Mouse (Mus musculus) embryonic facial prominence, embryonic 11.5 days (tissue): ENCODE data around the gene Gck. TPM values are rescaled to one million over a fixed set of nuclear protein-coding genes. Genes with fewer than 3 reads are reported as not detected.

Source experiments
- ATAC-seq: fragments of 200-750 bp; cut with Nextera tagmentation; replicated peaks from 2 replicates; pipeline ENCODE4 v1.8.0; 2017; ENCODE audit warnings: low read depth; ENCODE audit not compliant: insufficient number of reproducible peaks, low FRiP score, low TSS enrichment
- DNase-seq: peaks from one replicate; pipeline ENCODE4 v3.0.0-alpha.2; 2015; ENCODE audit warnings: low spot score
- H3K27ac ChIP-seq: fragments of 300-500 bp; sonication (generic); replicated peaks from 2 replicates; pipeline ENCODE4 v1.5.1; 2014; ENCODE audit warnings: mild to moderate bottlenecking, low read depth, low read length, control low read depth
- H3K27me3 ChIP-seq: fragments of 300-500 bp; sonication (generic); 2 replicates; pipeline ENCODE4 v1.6.1; 2014; ENCODE audit warnings: mild to moderate bottlenecking, low read length, moderate library complexity, mixed read lengths; ENCODE audit not compliant: control insufficient read depth, insufficient read depth
- H3K36me3 ChIP-seq: fragments of 300-500 bp; sonication (generic); replicated peaks from 2 replicates; pipeline ENCODE4 v1.6.1; 2014; ENCODE audit warnings: low read depth, mild to moderate bottlenecking, low read length, moderate library complexity, mixed read lengths; ENCODE audit not compliant: control insufficient read depth, insufficient read depth
- H3K4me1 ChIP-seq: fragments of 300-500 bp; sonication (generic); 2 replicates; pipeline ENCODE4 v1.6.1; 2014; ENCODE audit warnings: low read length, mixed read lengths; ENCODE audit not compliant: control insufficient read depth, insufficient read depth
- H3K4me2 ChIP-seq: fragments of 300-500 bp; sonication (generic); 2 replicates; pipeline ENCODE4 v1.6.1; 2014; ENCODE audit warnings: low read depth, mild to moderate bottlenecking, control low read depth, low read length, moderate library complexity
- H3K4me3 ChIP-seq: fragments of 300-500 bp; sonication (generic); 2 replicates; pipeline ENCODE4 v1.5.1; 2014; ENCODE audit warnings: low read depth, low read length, control low read depth
- H3K9ac ChIP-seq: fragments of 300-500 bp; sonication (generic); replicated peaks from 2 replicates; pipeline ENCODE4 v1.6.1; 2014; ENCODE audit warnings: mild to moderate bottlenecking, control low read depth, low read length
- H3K9me3 ChIP-seq: fragments of 300-500 bp; sonication (generic); replicated peaks from 2 replicates; pipeline ENCODE4 v1.6.1; 2016; ENCODE audit warnings: mild to moderate bottlenecking, low read length, inconsistent platforms, mixed read lengths; ENCODE audit not compliant: control insufficient read depth
- WGBS: fragments of 180-500 bp; shearing (Covaris S2); extraction: QIAGEN DNeasy Blood & Tissue Kit; methylation state at CpG from one replicate; pipeline ENCODE4 v1.1.7; 2014; 5-methylcytosine and 5-hydroxymethylcytosine counted together
- polyA plus RNA-seq: library from polyadenylated mRNA; unstranded; fragments of >200 nt; fragmentation: Nextera tagmentation; extraction: Ambion mirVana; gene quantifications from 2 replicates; pipeline ENCODE4 v1.2.1, GENCODE M21; 2014

The Gck gene
- polyA plus RNA-seq, 1 experiment from 2014 or later = 2.2 TPM

DNA sequence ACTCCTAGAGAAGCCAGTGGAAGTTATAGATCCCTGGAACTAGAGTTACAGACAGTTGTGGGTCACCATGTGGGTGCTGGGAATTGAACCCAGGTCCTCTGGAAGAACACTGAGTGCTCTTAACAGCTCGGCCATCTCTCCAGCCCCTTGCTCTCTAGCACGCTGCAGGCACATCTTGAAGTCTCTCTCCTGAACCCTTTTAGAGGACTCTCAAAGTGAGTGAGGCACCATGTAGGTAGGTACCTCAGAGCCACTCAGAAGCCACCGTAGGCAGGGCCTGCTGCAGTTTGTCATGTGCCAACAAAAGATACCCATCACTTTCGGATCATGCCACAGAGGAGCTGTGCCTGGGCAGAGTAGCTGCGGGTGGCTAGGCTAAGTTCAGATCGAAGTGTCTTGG lies 45.0 kb downstream of the Gck start:
- H3K27ac ChIP-seq = no peak overlapping the region
- 91% methylated on average over 6 of the region's 6 CpGs for WGBS
- no peak overlapping the region for H3K4me3 ChIP-seq
- no peak overlapping the region for H3K9ac ChIP-seq
- H3K4me2 ChIP-seq = no peak overlapping the region
- ATAC-seq (no peak), DNase-seq (no peak)
- peaks cover 2% of the 10 kb centered on the region; the same call in 1 of the 2 replicates for H3K4me1 ChIP-seq
- H3K9me3 ChIP-seq = no peaks in the 10 kb centered on the region
- H3K27me3 ChIP-seq = no peaks in the 10 kb centered on the region
- H3K36me3 ChIP-seq = no peaks in the 10 kb centered on the region

DNA sequence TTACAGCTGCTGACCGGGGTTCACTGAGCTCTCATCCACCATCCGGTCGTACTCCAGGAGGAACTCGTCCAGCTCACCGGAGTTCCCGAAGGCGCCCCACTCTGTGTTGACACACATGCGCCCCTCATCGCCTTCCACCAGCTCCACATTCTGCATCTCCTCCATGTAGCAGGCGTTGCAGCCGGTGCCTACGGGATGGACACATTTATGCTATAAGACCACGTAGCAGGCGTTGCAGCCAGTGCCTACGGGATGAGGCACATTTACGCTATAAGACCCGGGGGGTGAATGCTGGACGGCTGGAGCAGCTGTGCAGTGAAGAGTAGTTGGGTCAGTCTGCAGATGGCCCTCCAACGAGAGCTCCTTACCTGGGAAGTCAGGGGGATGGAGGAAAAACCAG lies 45.5 kb downstream of the Gck start:
- H3K9me3 ChIP-seq = no peaks in the 10 kb centered on the region
- 91% methylated on average over 19 of the region's 19 CpGs for WGBS
- no peak overlapping the region for H3K27ac ChIP-seq
- peaks cover 2% of the 10 kb centered on the region; the same call in 1 of the 2 replicates for H3K4me1 ChIP-seq
- no peak overlapping the region for H3K9ac ChIP-seq
- no peaks in the 10 kb centered on the region for H3K27me3 ChIP-seq
- DNase-seq (no peak), ATAC-seq (no peak)
- H3K4me2 ChIP-seq = no peak overlapping the region
- H3K4me3 ChIP-seq = no peak overlapping the region
- no peaks in the 10 kb centered on the region for H3K36me3 ChIP-seq

DNA sequence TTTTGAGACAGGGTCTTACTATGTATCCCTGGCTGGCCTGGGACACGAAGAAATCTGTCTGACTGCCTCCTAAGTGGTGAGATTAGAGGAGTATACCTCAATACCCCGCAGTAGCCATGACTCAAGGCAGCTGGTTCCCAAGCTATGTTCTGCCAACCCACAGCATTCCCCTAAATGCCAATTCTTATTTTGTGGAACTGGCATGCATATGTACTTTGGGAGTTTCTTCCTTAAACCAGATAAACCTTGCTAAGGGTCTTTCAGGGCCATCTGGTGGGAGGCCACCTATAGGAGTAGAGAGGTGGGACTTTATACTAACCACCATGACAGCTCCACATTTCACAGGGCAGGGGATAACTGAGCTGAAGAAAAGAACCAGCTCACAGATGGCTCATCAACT lies 46.0 kb downstream of the Gck start:
- no peaks in the 10 kb centered on the region for H3K9me3 ChIP-seq
- DNase-seq (no peak), ATAC-seq (no peak)
- H3K36me3 ChIP-seq = no peaks in the 10 kb centered on the region
- no peak overlapping the region for H3K9ac ChIP-seq
- no peak overlapping the region for H3K4me3 ChIP-seq
- 87% methylated on average over 2 of the region's 2 CpGs for WGBS
- H3K4me1 ChIP-seq = peaks cover 2% of the 10 kb centered on the region; the same call in 1 of the 2 replicates
- no peak overlapping the region for H3K27ac ChIP-seq
- no peaks in the 10 kb centered on the region for H3K27me3 ChIP-seq
- H3K4me2 ChIP-seq = no peak overlapping the region

DNA sequence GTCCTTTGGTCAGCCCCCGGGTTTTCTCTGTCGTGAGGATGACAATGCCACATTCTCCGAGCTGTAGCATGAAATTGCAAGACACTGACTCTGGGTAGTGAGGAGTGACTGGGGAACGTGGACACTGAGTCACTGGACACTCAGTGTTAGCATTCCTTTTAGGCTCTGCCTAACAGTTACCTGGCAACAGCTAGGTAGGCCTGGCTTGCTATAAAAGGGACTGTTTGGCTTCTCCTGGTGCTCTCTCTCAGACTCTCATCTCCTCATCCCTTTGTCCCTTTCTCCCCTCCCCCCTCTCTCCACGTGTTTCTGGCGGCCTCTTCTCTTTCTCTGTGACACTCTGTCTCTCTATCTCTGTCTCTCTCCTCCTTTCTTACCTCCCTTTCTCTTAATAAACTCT lies 47.5 kb downstream of the Gck start:
- DNase-seq (no peak), ATAC-seq (0 out of 2 replicates have a peak, but pooled peaks have one; percentile 30)
- 4% methylated on average over 6 of the region's 6 CpGs for WGBS
- Histone ChIP-seq H3K4me1 (peaks cover 2% of the 10 kb centered on the region; the same call in 1 of the 2 replicates), H3K27me3 (no peaks in the 10 kb centered on the region), H3K4me3 (peak overlapping the region; percentile 26), H3K27ac (no peak overlapping the region), H3K9ac (peak overlapping the region; percentile 56), H3K4me2 (peak overlapping the region; percentile 64), H3K9me3 (no peaks in the 10 kb centered on the region), H3K36me3 (no peaks in the 10 kb centered on the region)

DNA sequence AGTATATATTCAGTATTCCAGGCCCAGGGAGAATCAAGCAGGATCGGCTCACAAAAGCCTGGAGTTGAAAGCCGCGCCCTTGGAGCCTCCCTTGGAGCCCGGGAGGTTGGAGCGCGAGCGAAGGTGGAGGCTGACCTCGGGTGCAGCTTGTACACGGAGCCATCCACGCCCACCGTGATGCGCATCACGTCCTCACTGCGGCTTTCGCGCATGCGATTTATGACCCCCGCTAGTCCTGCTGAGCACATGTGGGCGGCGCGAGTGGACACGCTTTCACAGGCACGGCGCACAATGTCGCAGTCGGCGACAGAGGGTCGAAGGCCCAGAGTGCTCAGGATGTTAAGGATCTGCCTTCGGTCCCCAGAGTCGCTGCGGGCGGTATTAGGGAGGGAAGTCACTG lies 47.9 kb downstream of the Gck start:
- Histone ChIP-seq H3K36me3 (no peaks in the 10 kb centered on the region), H3K27ac (no peak overlapping the region), H3K9me3 (no peaks in the 10 kb centered on the region), H3K4me3 (peak overlapping the region; percentile 26), H3K4me1 (peaks cover 2% of the 10 kb centered on the region; the same call in 1 of the 2 replicates), H3K4me2 (peak overlapping the region; percentile 64), H3K9ac (peak overlapping the region; percentile 56), H3K27me3 (no peaks in the 10 kb centered on the region)
- WGBS = under 1% methylated on average over 32 of the region's 32 CpGs
- peak; percentile 76; the same call in 1 of the 2 replicates for ATAC-seq
- peak; percentile 82 for DNase-seq

DNA sequence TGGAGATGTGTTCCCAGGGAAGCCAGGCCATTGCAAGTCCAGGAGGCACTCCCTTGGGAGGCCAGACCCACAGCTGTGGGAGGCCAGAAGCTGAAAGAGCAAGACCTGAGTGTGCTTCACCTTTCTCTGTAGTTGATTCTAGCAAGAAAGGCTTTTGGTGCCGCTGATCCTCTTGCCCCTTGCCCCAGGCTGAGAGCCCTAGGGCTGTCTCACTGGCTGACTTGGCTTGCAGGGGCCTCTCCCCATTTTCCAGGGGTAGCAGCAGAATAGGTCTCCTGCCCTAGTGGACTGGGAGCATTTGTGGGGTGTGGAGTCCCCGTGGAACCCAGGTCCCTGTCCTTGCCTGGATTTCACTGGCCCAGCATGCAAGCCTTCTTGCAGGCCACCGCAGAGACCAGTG lies 48.6 kb downstream of the Gck start:
- no peaks in the 10 kb centered on the region for H3K36me3 ChIP-seq
- DNase-seq (no peak), ATAC-seq (no peak)
- H3K27me3 ChIP-seq = no peaks in the 10 kb centered on the region
- H3K9me3 ChIP-seq = no peaks in the 10 kb centered on the region
- no peak overlapping the region for H3K27ac ChIP-seq
- peak overlapping the region; percentile 64 for H3K4me2 ChIP-seq
- WGBS = 2% methylated on average over 3 of the region's 3 CpGs
- H3K4me3 ChIP-seq = peak overlapping the region; percentile 26; the same call in 1 of the 2 replicates
- H3K9ac ChIP-seq = peak overlapping the region; percentile 56
- H3K4me1 ChIP-seq = peaks cover 2% of the 10 kb centered on the region; the same call in 1 of the 2 replicates

DNA sequence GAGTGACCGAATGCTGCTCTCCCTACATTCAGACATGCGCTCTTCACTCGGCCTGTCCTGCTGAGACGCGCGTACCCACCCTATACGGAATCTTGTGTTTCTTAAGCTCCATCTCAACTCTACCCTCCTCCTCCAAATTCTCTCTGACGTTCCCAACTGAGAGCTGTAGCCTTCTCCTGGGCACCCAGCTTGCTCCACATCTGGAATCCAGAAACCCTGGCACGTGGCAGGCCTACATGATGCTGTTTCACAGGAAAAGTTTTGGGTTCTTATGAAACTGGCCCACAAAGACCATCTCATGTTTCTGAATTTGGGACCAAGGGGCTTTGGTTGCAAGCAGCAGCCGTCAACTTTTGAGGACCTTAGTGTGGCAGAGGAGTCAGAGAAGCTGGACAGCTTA lies 50.6 kb downstream of the Gck start:
- Histone ChIP-seq H3K4me2 (no peak overlapping the region), H3K27ac (no peak overlapping the region), H3K36me3 (no peaks in the 10 kb centered on the region), H3K9ac (no peak overlapping the region), H3K4me3 (no peak overlapping the region), H3K9me3 (no peaks in the 10 kb centered on the region), H3K4me1 (peaks cover 2% of the 10 kb centered on the region; the same call in 1 of the 2 replicates), H3K27me3 (no peaks in the 10 kb centered on the region)
- no peak for DNase-seq
- WGBS = 87% methylated on average over 10 of the region's 10 CpGs
- ATAC-seq = no peak

DNA sequence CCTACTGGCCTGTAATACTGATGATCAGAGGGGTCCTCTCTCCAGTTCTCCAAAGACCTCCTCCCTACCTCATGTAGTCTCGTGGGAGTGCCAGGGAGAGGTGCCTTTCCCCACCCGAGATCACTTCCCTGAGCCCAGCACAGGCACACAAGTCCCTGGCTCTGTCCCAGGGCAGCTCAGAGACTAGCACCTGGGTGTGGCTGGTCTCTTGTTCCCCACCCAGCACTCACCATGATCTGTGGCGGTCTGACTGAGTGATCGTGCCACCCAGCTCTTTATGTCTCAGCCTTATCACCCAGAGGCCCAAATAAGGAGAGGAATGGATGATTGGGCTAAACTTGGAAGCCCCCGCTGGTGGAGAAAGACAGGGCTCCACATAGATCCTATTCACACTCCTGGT lies 51.4 kb downstream of the Gck start, which contains the start of gene Myl7:
Myl7 (minus strand) TSS at position 252 of the 400 bp plus-strand sequence.
- Histone ChIP-seq H3K9me3 (no peaks in the 10 kb centered on the region), H3K4me3 (no peak within 1 kb of the TSS), H3K4me2 (no peak within 1 kb of the TSS; the same call in 1 of the 2 replicates), H3K9ac (no peak within 1 kb of the TSS), H3K27me3 (no peaks in the 10 kb centered on the region), H3K27ac (no peak within 1 kb of the TSS), H3K36me3 (no peaks in the 10 kb centered on the region), H3K4me1 (peaks cover 2% of the 10 kb centered on the region; the same call in 1 of the 2 replicates)
- no peak for ATAC-seq
- no peak for DNase-seq
- 65% methylated on average over 5 of the region's 5 CpGs for WGBS
